Mouse (Mus musculus) heart, postnatal 0 days (tissue): ENCODE results near the gene Exosc10.

Experiments used
- CTCF ChIP-seq: IDR thresholded peaks from 2 replicates; pipeline ENCODE4 v1.5.1; 2016; ENCODE audit warnings: antibody characterized with exemption, control low read depth, low read depth
- EP300 ChIP-seq: IDR thresholded peaks from 2 replicates; pipeline ENCODE4 v1.6.1; 2016; ENCODE audit warnings: antibody characterized with exemption, low read depth

GRCm38 (mm10) chr4:148515313-148515712 lies 42.9 kb upstream of the Exosc10 start:
- TF ChIP-seq CTCF = peak; percentile 2; the same call in 1 of the 2 replicates
- TF ChIP-seq EP300 = no peak
